Mouse (Mus musculus) urinary bladder, adult 2 months (tissue): ENCODE results near the gene Gm6588. TPM values are rescaled to one million over a fixed set of nuclear protein-coding genes. Genes with fewer than 3 reads are reported as not detected.

Source experiments
- DNase-seq: peaks from one replicate; pipeline ENCODE4 v3.0.0; 2022; ENCODE audit warnings: low spot score
- polyA plus RNA-seq: library from polyadenylated mRNA; depleted of rRNA; stranded (reverse); fragments of >200 nt; gene quantifications from 2 replicates; pipeline ENCODE4 v1.2.3, GENCODE M21; 2012; rRNA removed

The Gm6588 gene
- polyA plus RNA-seq, 1 experiment = not detected

DNA sequence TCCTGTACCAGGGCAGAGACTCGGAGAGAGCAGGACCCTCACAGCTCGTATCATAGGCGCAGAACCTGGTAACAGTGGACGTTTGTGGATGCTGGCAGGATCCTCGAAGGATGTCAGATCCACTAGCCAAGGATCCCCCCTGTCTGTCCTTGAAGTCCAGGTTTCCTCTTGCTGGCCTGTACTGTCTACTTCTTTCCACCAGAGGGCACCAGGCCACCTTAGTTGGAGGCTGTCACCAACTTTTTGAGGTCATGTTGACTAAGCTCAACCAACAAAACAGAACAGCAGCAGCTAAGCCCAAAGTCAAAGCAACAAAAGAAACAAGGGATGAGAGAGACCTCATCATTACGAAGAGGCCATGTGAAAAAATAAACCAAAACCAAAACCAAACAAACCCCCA lies 20.9 kb downstream of the Gm6588 start:
- no peak for DNase-seq

DNA sequence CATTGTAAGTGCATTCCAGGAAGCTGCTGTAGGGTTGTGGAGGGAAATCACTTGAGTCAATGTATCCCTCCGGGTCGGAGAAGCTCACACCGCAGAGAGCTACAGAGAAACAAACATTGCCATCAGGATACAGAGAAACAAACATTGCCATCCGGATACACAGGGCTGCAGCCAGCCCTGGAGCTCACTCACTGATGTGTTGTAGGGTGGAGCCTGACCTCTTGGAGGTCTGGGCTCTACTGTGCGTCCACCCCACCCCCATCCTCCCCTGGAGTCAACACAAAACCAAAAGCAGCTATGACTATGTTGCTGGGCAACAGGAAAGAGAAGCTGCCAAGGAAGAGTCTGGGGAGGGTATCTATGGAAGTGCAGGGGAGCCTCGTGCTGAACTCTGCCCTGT lies 24.2 kb downstream of the Gm6588 start:
- DNase-seq = no peak

DNA sequence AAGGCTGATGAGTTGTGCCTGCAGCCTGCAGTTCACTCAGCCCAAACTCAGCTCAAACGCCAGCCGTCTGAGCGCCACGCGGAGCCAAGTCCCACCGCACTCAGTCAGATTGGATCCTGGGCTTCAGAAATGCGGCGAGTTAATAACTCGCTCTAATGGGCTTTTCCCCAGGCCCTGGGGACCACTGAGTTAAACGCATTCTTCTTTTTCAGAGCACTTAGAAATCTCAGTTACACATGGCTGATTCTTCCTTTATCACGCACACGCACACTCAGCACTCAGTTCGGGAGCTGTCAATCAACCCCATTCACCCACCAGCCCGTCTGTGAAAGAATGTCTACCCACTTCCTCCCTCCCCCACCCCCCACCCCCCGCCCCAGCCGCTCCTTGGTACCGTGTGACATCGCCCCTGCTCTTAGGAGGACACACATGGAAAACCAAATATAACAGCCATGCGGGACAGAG lies 32.8 kb downstream of the Gm6588 start:
- no peak for DNase-seq

DNA sequence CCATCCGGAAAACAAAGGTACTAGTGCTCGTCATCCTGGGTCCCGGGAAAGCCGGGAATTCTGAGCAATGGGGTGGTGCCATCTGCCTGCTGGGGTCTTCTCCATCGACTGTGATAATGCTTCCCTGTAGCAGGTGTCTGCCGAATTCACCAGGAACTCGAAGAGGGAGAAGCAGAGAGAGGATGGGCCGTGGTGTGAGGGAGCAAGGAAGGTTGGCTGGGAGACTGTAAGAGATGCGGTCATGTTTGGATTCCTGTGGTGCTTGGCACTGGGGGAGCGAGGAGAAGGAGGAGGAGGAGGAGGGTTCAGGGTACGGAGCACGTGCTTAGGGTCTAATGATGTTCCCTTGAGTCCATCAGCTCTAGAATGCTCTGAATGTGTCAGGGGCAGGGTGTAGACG lies 33.3 kb downstream of the Gm6588 start:
- DNase-seq = no peak

DNA sequence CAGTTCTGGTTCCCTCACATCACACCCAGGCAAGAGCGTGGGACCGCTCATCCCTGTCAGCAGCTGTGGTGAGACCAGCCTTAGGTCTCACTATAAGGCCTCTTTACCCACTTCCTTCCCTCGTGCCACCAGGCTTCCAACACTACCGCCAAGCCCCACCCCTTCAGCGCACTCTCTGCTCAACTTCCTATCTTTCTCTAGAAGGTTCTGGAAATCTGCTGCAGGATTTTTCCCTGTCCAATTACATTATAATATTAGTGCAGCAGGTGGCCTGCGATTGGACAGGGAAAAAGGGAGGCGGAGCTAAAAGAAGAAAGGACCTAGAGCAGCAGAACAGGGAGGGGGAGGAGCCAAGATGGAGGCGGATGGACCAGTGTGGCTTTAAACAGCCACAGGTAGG lies 33.8 kb downstream of the Gm6588 start:
- DNase-seq = no peak

DNA sequence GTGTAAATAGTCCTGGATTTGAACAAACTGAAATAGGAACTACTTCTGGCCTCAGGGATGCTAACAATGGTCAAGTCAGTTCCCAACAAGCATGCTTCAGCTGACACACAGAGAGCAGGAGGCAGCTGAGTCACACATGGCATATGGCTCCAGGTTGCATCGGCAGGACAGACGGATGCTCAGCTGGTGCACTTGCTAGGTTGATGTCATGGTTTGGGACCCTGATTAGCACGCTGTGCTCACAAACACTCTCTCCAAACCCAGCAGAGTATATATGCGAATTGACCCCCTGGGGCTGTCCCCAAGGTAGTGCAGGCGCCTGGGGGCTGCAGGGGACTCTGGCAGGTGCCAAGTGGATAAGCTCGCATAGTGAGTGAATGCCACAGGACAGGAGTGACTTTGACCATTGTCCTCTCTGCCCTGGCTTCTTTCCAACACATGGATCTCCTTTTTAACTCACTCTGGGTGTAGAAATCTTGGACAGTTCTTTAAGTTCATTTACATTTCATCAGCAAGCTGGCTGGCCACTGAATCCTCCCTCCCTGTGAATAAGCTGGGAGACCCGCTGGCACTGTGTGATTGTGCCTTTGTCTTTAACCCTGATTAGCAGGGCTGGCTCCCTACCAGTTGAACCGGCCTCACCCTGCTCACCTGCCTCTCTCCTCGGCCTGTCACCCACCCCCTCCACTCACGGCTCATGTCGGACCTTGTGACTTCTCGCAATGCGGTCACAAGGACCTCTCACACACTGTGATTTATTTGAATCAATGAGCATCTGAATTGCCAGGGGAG lies 35.9 kb downstream of the Gm6588 start:
- no peak for DNase-seq

DNA sequence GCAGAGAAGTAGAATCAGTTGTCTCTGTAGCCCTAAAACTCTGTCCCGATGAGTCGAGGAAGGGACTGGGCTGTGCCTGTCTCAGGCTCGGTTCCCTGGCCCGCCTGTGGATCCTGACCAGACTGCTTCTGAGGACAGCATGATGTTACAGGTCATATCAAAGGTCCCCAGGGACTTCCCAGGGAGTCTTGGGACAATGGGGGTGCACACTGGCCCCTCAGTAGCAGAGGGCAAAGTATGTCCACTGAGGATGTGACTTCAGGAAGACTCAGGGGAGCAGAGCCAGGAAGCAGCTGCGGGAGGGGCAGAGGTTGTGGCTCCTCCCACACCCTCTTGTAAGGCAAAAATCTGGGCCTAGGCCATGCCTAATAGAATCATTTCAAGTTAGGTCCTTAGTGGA lies 37.2 kb downstream of the Gm6588 start:
- no peak for DNase-seq

DNA sequence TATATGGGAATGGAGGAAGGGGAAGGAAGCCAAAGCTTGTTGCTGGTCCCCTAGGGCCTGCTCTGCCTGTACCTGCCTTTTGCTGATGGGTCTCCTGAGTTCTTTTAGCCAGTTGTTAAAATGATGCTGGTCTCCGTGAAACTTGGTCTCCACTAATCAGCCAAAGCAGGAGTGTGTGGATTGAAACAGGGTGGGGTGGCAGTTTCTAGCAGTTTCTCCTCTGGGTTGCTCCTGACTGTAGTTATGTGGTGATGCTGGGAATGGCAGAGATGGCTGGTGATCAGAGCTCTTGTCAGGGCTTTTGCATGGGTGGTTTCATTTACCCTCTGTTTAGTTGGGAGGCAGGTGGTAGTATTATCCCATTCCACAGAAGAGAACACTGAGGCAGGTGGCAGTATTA lies 38.3 kb downstream of the Gm6588 start:
- no peak for DNase-seq

DNA sequence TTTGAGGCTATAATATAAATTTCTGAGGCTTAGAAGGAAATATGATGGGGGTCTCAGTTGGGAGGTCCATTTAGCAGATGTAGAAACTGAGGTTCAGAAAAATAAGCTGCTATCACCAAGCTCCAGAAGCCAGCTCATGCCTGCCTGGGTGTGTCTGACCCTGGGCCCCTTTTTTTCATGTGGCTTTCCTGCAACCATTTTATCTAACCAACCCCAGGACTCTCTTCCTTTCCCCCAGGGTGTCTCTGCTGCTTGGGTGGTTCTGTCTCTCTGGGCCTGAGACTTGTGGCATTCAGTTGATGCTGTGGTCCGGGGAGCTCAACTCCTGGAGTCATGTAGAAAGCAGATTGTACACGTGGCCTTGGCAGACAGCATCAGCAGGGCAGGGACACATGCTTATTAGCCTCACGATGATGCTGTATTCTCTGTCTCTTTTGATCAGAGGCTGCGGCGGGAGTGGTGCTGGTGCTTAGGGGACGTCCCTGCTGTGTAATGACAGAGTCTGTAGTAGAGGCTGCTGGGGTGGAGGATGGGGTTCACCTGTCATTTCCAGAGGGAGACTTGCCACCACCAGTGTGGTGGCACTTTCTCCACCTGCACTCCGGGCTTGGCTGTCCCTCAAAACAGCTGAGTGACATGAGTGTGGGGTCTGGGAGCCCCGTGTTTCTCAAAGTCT lies 39.0 kb downstream of the Gm6588 start:
- no peak for DNase-seq

DNA sequence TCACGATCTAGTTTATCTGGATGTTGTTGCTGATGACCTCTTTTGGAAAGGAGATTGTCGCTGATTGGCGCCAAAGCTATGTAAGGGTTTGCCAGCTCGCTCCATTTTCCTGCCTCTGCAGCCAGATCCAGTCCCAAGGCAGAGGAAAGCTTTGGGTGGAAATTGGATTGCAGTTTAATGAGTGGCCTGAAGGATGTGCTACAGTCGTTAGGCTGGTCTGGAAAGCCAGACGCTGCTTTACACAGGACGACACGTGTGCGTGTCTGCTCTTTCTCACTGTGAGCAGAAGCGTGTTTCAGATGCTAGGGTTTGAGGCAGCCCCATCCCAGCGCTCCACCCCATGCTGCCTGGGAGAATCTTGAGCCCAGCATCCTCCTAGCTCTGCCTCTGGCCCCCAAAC lies 42.3 kb downstream of the Gm6588 start:
- DNase-seq = no peak

DNA sequence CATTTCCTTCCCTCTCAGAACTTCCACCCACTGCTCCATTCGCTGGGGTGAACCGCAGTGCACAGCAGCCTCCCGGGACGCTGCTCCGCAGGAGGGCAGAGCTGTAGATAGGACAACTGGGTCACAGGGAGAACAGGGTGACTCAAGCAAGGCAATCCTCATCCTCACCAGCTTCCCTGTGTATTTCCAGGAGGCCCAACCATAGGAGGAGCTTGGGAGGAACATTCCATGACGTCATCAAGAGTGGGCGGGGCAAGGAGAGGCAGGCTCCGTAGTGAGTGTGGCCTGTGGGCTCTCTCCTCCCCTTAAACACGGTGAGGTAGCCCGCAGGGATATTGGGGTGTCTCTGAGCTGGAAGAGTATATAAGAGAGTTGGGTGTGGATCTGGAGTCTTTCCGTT lies 44.3 kb downstream of the Gm6588 start:
- DNase-seq = no peak

DNA sequence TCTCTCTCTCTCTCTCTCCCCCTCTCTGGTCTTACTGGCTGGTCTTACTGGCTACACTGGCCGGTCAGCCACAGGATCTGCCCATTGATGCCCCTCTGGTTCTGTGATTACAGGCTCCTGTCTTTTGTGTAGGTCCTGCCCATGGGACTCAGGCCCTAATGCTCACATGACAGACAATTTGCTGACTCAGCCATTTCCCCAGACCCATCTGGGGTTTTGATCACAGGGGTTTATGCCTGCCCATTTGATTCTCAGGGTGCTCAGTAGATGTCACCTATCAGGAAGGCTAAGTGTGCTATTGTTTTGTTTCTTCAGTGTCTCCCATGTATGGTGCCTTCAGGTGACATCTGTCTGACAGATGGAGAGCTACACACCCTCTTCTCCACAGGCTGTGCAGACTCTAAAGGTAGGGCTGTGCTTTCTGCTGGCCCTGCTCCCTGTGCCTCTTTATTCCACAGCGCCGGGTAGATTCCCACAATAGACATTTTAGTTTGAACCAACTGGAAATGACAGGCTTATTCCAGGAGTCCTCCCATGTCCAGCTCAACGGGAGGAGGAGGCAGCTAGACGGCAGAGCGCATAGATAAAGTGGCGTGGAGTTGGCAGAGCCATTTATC lies 47.6 kb downstream of the Gm6588 start:
- no peak for DNase-seq

DNA sequence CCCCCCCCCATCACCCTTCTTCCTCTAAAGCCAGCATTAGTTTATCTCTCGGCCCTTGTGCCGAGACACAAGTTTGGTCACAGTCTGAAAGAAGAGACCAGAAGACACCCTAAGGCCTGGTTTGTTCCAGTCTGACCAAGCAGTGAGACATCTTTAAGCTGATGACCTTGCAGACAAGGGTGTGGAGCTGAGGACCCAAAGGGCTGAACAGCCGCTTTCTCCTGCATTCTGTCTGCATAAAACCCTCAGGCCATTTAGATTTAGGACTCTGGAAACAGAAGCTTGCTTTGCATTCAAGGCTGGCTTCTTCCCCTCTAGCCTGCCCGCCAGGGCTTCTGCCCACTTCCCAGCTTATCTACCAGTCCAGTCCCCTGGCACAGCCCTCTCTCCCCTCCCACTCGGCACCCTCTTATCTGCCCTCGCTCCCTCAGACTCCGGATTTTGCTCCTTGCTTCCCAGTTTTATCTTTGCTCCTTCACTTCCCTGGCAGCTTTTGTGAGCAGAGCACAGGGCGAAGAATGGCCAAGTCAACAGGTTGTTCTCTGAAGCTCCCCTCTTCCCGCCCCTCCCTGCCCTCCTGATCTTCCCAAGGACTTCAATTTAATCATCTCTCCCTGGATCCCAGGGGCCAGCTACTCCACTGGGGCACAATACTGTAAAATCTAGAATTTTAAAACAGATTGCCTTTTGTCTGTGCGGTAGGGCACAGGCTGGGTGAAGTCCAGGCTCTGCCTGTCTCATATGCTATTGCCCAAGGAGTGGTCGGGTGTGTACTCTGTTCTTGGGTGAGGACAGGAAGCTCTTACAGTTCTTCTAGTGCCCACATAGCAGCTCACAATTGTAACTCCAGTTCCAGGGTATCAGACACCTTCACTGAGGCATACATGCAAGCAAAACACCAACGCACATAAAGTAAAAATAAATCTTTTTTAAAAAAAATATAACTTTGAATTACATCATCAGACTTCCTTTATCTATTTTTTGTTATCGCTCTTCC lies 50.0 kb downstream of the Gm6588 start:
- no peak for DNase-seq

DNA sequence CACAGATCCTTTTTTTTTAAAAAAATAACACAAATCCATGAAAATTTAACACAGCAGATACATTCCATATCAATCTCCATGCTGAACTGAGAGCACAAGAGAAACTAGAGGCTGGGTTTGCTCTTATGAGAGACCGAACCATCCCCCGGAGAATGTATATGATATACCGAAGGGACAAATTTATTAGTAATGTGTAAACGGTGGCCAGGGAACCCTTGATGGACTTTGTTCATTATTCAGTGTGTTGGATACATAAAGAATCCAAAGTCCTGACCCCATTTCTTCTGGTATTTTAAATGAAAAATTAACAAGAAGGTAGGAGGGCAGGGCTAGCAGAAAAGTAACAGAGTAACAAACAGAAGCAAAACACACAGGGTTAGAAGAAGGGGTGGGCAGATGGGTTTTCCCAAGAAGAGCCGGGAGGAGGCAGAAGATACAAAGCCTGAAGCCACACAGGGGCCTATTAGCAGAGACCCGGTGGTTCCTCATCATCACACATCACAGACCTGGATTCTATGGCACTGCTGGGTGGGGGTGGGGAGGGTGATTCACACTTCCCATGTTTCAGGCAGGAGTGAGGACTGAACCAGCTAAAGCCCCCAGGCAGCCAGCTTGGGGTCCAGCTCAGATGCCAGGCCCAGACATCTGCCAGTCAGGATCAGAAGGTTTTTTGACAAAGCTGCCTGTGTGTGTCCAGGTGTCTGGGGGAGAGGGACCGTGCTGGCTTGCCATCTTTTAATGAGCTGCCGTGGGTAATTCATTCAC lies 50.9 kb downstream of the Gm6588 start:
- no peak for DNase-seq

Other genes starting within 250 kb of the Gm6588 start
- gene Cryba4, start 196.9 kb upstream of the Gm6588 start, polyA plus RNA-seq = 0.23 TPM in 1 of 2 replicates, not detected in the other
- gene Crybb1, start 193.6 kb upstream of the Gm6588 start, polyA plus RNA-seq = not detected in 2 replicates
- 20.7 and 29.1 TPM in 2 replicates for gene Tpst2, start 172.7 kb upstream of the Gm6588 start, polyA plus RNA-seq
- gene Tfip11, start 123.1 kb upstream of the Gm6588 start, polyA plus RNA-seq = 21.6 and 24.2 TPM in 2 replicates
- gene Srrd, start 106.4 kb upstream of the Gm6588 start, polyA plus RNA-seq = 26.3 and 28.7 TPM in 2 replicates
- gene Hps4, start 106.3 kb upstream of the Gm6588 start, polyA plus RNA-seq = 23.6 and 24.3 TPM in 2 replicates
- not detected in 2 replicates for gene Gm6583, start 93.4 kb upstream of the Gm6588 start, polyA plus RNA-seq
- 1.3 and 1.4 TPM in 2 replicates for gene Asphd2, start 54.6 kb upstream of the Gm6588 start, polyA plus RNA-seq
- 0.23 and 0.35 TPM in 2 replicates for gene Sez6l, start 127.8 kb downstream of the Gm6588 start, polyA plus RNA-seq